Mouse (Mus musculus) kidney, postnatal 10 days (tissue): ENCODE measurements at regions not wholly inside any gene's neighbourhood (a gene's known extent, or its start where the extent isn't known, plus 50 kb on each side); places are given as distances from the start of the nearest gene placed in this dataset.
A peak's percentile ranks its signal among the peaks of the same experiment; 100 is the strongest.

Experiments
- DNase-seq: peaks from one replicate; pipeline ENCODE4 v3.0.0; 2021; ENCODE audit warnings: mixed read lengths

GRCm38 (mm10) chr8:18310927-18311326, 667.1 kb downstream of the Defb40 start:
- no peak for DNase-seq

- DNase-seq = no peak
Observed at GRCm38 (mm10) chr8:18287536-18288237, 690.4 kb downstream of the Defb40 start.

GRCm38 (mm10) chr8:18279932-18280331, 698.1 kb downstream of the Defb40 start:
- DNase-seq = no peak

- no peak for DNase-seq
Observed at GRCm38 (mm10) chr8:18268301-18268700, 709.8 kb downstream of the Defb40 start.

- DNase-seq = peak; percentile 13
Observed at GRCm38 (mm10) chr8:18258287-18258961, 719.6 kb downstream of the Defb40 start.

GRCm38 (mm10) chr8:18246299-18246698, 731.8 kb downstream of the Defb40 start:
- DNase-seq = no peak

GRCm38 (mm10) chr8:18217599-18217998, 760.5 kb downstream of the Defb40 start:
- DNase-seq = no peak

GRCm38 (mm10) chr8:18217192-18217591, 760.9 kb downstream of the Defb40 start:
- DNase-seq = no peak

- no peak for DNase-seq
Observed at GRCm38 (mm10) chr8:18216516-18216915, 761.5 kb downstream of the Defb40 start.

GRCm38 (mm10) chr8:18210067-18210466, 768.0 kb downstream of the Defb40 start:
- no peak for DNase-seq

GRCm38 (mm10) chr8:18208658-18209057, 769.4 kb downstream of the Defb40 start:
- DNase-seq = no peak

GRCm38 (mm10) chr8:18187486-18187885, 790.6 kb downstream of the Defb40 start:
- no peak for DNase-seq

- no peak for DNase-seq
Observed at GRCm38 (mm10) chr8:18175544-18176092, 802.4 kb downstream of the Defb40 start.

- no peak for DNase-seq
Observed at GRCm38 (mm10) chr8:18158619-18159018, 819.4 kb downstream of the Defb40 start.

- DNase-seq = no peak
Observed at GRCm38 (mm10) chr8:18115333-18116044, 862.6 kb downstream of the Defb40 start.

GRCm38 (mm10) chr8:18113262-18113661, 864.8 kb downstream of the Defb40 start:
- DNase-seq = no peak

GRCm38 (mm10) chr8:18109480-18109879, 868.6 kb downstream of the Defb40 start:
- no peak for DNase-seq

- DNase-seq = no peak
Observed at GRCm38 (mm10) chr8:18106827-18107226, 871.2 kb downstream of the Defb40 start.

GRCm38 (mm10) chr8:18065456-18065855, 912.6 kb downstream of the Defb40 start:
- DNase-seq = no peak

GRCm38 (mm10) chr8:18059526-18059925, 918.5 kb downstream of the Defb40 start:
- DNase-seq = no peak

- no peak for DNase-seq
Observed at GRCm38 (mm10) chr8:18021196-18021595, 956.9 kb downstream of the Defb40 start.

GRCm38 (mm10) chr8:18007567-18007966, 970.5 kb downstream of the Defb40 start:
- no peak for DNase-seq

GRCm38 (mm10) chr8:18005660-18006059, 972.4 kb downstream of the Defb40 start:
- DNase-seq = no peak

GRCm38 (mm10) chr8:18000750-18001149, 977.3 kb downstream of the Defb40 start:
- no peak for DNase-seq
